Mouse (Mus musculus): ENCODE data around the gene Ell.

Ell gene

DNA sequence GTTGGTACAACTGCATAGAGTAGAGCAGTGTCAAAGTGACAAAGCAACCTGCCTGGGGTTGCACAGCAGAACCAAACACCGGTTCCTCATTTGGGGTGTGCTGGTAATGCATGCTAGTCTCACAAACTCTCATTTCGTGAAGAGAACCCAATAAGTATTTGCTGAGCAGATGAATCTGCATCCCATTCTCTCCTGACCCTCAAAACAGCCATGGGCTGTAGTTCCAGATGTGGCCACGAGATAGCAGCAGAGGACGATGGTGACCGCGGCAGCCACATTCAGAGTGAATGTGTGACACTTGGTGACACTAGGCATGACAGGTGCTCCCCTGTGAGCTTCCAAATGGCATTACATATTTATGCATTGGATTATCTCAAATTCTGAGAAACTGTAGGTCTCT, 72.6 kb downstream of the Ell start:
- peak; percentile 70 to 88 for DNase-seq (ENCODE audit: low spot score in 2 of 2)

DNA sequence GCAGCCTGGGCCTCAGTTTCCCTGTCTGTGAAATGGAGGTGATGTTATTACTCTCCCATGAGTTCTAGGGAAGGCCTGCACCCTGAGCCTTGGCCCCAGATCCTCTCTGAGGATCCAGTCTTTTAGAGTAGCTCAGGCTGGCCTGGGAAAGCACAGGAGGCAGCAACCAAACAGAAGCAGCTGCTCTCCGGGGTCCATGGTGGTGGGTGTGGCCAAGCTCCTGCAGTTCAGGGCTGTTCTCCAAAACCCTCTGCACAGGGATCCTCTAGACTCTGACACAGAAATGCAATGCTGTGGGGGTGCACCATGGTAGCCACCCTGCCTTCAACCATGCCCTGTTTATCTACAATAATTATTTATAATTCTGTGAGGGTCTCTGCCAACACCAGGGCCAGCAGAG, 74.5 kb downstream of the Ell start:
- DNase-seq (ENCODE audit: low spot score in 2 of 2), result no peak

DNA sequence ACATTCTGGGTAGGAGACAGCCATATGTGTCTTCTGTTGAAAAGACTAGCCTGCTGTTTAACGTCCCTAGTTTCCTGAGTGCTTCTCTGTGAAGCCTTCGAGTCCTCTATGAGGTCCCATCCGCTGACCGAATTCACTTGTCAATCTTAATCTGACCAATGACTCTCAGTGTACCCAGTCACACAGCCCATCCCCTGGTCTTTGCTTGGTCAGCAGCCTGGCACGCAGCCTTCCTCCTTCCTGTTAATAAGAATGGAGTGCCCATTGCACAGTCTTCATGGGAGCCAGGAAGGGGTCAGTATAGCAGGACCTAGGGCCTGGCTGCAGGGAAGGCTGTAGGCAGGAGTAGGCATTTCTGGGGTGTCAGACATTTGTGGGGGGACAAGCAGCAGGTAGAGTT, 75.2 kb downstream of the Ell start:
- no peak for DNase-seq (ENCODE audit: low spot score in 2 of 2)

DNA sequence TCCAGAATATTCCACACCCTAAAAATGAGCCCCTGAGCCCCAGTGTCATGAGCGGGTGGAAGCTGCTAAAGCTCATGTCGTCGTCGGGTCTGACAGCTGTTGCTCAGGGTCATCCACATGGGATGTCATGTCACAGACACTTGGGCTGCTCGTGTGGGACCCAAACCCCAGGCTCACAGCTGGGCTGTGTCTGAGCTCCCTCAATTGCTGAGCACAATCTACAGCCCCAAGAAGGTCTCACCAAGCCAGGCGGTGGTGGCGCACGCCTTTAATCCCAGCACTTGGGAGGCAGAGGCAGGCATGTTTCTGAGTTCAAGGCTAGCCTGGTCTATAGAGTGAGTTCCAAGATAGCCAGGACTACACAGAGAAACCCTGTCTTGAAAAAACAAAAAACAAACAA, 76.0 kb downstream of the Ell start:
- no peak for DNase-seq (ENCODE audit: low spot score in 2 of 2)

DNA sequence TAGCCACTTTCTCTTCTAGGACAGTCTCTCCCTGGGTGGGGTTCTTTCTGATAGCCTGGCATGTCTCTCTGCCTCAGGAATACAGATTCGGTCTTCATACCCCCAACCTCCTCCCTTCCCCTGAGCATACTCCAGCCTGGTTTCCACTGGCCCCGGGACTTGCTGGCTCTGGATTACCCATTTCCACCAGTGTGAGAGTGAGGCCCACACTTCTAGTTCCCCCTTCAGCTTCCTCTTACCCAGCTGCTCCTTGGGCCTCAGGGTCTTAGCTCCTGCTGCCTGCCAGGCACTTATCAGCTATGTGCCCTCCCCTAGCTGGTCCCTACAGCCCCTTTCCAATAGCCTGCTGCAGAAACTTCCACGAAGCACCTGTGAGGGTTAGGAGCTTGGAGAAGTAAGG, 76.6 kb downstream of the Ell start, which contains the start of gene Lrrc25:
Gene Lrrc25 (plus strand): TSS at position 262 of the 400 bp plus-strand sequence.
- no peak for DNase-seq (ENCODE audit: low spot score in 2 of 2)

DNA sequence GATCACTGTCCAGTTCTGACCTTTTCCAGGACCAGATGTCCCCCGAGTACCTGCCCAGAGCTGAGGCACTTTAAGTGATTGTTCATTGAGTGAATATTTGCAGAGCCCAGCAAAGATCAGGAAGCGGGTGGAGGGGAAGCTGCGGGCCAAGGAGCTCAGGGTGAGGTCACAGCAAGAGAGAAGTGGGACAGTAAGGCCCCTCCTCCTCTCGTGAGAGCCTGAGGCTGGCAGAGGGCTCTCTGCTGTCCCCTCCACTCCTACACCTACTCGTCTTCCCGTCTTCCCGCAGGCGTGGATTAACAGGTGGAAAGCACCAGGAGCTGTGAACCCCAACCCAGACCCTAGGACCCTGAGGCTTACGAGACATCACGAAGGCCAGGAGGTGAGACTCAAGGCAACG, 77.4 kb downstream of the Ell start:
- no peak for DNase-seq (ENCODE audit: low spot score in 2 of 2)

DNA sequence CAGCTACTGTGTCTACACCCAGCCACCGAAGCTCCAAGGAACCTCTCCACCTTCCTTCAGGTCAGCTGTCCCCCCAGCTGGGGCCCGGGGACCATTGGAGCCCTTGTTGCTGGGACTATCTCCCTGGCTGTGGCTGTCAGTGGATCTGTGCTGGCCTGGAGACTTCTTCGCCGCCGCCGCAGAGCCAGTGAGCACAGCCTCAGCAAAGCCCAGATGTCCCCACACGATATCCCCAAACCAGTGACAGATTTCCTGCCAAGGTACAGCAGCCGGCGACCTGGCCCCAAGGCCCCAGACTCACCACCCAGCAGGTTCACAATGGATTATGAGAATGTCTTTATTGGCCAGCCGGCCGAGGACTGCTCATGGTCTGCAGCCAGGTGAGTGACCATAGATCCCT, 78.7 kb downstream of the Ell start:
- no peak for DNase-seq (ENCODE audit: low spot score in 2 of 2)

DNA sequence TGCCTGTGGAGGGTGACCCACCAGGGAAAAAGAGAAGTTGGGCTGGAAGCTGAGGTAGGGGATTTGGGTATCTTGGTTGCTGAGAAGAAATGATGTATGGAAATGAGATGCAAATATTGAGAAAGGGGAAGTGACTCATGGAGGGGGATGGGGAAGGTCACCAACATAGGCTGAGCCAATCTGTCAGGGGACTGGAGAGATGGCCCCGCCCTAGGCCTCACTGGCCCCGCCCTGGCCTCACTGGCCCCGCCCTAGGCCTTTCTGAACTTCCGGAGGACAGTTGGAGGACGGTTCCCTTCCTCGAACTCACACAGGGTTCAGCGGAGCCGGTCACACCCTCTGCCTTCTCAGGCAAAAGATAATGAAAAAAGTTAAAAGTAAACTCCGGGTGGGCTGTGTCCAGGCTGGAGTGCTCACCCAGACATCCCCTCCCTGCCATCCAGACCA, 79.7 kb downstream of the Ell start:
- no peak for DNase-seq (ENCODE audit: low spot score in 2 of 2)

DNA sequence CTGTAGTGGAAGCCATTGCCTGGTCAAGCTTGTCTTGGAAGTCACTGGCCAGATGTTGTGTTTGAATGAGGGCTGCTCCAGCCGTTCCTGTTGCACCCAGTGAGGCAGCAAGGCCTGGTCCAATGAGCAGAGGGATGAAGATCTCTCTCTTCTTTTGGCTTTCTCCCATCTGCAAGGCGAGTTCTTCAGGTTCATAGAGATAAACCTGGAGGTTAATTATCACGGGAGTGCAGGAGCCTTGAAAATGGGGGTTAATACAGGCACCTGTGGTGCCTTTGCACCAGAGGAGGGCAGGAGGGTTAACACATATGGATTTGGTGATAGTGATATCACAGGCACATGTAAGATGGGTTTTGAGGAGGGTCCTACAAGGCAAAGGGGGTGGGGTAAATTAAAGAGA, 83.0 kb downstream of the Ell start:
- DNase-seq (ENCODE audit: low spot score in 2 of 2), result no peak

DNA sequence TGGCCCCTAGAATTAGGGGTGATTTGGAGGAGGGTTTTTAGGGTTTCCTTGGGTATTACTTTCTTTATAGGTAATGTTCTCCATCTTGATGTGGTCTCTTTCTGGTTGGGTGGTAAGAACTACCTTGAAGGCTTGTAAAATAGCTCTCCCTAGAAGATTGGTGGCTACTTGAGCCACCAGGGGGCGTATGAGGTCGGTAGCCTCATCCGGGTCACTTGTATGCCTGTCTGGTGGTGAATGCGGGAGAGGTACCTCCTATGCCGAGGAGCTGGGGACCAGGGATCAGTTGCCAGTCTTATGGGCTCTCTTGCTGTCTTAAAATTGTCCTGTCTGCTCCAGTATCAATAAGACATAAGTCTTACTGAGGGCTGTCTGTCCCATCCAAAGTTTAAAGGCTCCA, 85.8 kb downstream of the Ell start:
- DNase-seq (ENCODE audit: low spot score in 2 of 2), result no peak

DNA sequence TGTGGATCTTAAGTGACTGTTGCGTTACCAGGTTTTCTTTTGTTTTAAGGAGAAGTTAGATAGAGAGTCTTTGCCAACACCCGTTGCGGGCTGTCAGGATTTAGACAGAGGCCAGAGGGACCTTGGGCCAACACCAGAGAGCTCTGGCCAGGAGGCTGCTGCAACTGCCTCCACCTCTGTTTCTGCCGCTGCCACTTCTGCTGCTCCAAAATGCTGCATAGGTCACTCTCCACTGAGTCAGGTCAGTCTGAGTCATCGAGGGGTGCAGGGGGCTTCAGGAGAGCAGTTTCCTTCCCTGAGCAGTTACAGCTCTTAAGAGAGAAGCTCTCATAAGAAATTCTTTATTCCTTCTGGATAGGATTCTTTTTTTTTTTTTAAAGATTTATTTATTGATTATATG, 87.8 kb downstream of the Ell start:
- no peak for DNase-seq (ENCODE audit: low spot score in 2 of 2)

DNA sequence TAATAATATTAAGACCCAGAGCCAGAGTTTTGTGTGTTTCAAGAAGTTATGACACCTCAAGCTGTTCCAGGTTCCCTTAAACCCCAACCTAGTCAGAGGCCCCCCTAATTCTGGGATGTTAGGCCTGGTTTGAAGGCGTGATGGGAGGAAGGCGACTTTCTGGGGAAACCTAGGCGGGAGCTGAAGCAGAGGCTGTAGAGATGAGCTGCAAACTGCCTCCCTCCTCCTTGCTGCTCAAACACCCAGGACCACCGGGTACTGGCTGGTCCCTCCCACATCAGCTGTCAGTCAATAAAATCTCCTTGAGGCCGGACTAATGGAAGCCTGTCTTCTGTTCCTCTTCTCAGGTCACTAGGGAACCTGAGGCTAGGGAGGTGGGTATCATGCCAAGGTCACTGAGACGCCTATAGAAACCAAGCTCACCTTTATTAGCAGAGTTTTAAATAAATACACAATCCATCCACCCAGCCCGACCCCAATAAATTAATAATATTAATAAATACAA, 89.8 kb downstream of the Ell start:
- no peak for DNase-seq (ENCODE audit: low spot score in 2 of 2)

DNA sequence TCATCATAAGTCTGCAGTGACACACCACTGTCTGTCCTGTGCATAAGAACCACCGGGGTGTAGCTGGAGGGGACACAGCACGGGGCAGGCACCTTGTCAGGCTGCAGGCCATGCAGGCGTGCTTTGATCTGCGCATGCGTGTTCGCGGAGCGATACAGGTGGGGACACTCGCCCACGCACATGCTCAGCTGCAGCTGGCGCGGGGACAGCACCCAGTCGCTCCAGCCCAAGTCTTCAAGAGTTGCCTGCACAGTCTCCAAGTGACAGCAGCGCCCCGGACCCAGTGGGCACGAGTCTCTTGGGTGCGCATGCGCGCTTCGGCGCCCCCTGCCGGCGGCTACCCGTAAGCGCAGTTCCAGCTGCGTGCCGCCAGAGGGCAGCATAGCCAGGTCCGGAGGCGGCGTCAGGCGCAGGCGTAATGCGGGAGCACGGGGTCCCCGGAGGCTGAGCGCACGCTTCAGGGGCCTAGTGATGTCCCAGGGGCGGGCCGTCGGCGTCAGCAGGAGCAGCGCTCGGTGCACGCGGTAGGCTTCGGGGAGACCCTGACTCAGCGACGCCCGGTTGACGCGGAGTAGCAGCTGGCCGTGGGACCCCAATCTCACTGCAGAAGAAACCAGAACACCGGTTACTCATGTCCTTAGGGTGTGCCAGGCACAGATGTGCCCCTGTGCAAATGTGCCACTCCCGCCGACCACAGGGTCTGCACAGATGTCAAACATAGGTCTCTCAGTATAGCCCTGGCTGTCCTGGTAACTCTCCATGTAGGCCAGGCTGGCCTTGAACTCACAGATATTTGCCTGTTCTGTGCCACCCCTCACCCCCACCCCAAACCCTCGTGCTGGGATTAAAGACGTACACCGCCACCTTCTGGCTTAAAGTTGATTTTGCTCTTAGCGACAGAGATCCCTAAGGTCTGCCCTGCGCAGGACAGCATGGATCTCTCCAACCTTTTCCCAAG, 90.6 kb downstream of the Ell start:
- peak; percentile 83 to 85 for DNase-seq (ENCODE audit: low spot score in 2 of 2)

DNA sequence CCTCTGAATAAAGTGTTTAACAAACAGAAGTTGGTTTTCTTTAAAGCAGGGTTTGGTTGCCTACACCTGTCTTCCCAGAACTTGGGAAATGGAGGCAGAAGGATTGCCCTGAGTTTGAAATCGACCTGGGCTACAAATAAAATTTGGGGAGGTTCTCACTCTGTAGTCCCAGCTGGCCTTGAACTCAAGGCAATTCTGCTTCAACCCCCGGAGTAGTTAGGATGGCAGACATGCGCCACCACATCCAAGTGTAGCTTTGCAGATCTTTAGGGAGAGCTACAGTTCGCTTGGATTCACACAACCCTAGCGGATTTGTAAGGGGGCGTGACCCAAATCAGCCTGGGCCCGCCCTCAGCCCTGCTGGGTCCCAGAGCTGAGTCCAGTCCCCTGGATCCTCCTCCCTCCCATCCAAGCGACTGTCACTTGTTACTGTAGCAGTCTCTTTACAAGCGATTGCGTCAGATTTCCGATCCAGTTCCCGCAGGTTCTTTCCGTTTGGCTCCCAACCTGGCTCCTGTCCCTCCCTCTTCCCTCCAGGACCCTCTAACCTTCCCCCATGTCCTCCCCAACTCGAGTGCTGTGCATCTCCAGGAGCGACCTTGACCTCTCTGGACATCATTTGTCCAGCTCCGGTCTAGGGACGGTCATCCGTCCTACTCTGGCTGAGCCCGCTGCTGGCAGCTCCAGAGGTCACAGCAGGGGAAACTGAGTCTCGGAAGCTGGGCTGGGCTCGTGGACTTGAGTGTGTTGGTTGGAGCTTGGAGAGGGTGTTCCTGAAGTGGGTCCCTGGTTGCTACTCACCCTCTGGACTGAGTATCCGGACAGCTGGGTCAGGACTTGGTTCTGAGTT, 91.5 kb downstream of the Ell start:
- DNase-seq (ENCODE audit: low spot score in 2 of 2), result peak in 1 of 2 experiments; percentile 62

DNA sequence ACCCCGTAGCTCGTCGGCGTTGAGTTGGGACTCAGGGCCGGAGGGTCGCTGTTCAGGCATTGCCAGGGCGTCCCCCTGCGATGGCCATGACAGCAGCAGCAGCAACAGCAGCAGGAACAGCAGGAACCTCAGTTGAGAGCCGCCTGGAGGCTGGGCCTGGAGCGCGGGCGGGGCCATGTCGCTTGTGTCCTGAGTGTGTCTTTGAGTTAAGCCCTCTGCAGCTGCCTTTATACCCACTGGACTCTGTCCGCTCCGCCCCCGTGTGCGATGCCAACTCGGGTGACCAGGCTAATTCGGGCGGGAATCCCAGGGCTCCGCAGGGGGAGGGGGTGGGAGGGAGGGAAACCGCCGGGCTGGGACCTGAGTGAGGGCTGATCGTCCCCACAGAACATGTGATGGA, 92.2 kb downstream of the Ell start:
- no peak for DNase-seq (ENCODE audit: low spot score in 2 of 2)

DNA sequence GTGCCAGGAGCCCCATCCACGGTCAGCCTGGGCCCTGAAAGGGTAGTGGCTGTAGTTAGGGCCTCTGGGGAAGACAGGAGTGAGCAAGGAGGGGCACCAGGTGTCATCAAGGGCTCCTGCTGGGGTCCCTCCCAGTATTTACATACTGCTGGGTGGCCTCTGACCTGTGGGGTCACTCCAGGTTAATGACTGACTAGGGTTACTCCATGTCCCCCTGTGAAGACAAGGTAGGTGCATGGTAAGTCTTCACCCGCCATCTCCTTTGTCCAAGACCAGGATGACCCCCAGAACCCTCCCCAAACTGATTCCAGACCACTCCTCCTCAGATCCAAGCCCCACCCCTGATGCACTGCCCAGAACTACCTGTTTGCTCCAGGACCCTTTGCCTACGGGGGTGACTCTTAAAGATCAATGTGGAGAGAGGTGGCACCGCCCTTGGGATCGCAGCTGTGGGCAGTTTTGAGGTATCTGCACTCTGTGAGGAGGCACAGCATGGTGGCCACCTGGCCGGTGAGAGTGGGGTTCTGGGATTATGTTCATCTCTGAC, 93.2 kb downstream of the Ell start, which contains the start of gene Gdf15:
Gene Gdf15 (minus strand): TSS at position 111 of the 547 bp plus-strand sequence.
- DNase-seq (ENCODE audit: low spot score in 2 of 2), result no peak

DNA sequence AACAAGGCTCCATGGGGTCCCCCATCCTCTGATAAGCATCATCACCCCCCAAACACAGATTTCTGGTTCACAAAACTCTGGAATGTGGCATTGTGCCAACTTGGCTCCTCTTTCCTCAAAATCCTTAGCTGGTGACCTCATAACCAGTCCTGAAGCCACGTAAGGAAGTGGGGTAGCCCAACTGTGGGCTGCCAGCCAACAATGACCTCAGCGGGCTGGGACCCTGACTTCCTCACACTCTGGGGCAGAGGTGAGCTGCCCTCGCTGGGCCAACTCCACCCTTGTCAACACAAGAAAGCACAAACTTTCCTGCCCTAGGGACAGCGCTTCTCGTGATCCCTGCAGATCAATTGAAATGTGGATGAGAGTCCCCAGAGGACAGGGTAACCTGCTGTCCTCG, 94.8 kb downstream of the Ell start:
- peak; percentile 49 to 75 for DNase-seq (ENCODE audit: low spot score in 2 of 2)

DNA sequence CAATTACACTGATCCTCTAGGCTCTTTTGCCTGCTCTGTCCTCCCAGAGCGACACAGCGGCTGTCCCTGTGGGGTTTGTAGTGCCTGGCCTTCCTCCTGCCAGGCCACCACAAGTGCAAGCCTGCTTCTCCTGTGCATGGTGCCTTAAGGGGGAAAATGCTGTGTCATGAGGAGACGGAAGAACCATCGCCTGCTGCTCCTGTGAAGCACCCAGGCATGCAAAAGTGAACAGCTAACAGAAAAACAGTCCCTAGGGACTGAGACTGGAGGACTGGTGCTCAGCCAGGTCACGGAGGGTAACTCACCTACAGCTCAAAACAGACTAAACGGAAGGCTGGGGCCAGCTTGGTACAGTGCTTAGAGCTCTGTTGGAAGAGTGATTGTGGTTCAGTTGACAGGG, 96.3 kb downstream of the Ell start:
- no peak for DNase-seq (ENCODE audit: low spot score in 2 of 2)

DNA sequence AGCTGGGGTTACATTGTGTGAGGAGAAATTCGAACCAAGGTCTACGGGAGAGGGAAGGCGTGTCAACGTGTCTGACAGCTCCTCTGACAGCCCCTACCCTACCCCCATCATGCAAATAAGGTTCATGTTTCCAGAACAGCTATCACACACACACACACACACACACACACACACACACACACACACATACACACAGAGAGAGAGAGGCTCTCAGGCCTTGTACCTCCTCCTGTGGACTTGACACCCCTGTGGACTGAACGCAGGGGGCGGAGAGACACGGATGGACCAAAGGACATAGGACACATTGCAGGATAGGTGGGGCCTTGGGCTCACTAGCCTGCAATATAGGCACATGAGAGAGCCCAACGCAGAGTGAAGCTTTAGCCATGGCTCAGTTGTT, 97.6 kb downstream of the Ell start:
- no peak for DNase-seq (ENCODE audit: low spot score in 2 of 2)

DNA sequence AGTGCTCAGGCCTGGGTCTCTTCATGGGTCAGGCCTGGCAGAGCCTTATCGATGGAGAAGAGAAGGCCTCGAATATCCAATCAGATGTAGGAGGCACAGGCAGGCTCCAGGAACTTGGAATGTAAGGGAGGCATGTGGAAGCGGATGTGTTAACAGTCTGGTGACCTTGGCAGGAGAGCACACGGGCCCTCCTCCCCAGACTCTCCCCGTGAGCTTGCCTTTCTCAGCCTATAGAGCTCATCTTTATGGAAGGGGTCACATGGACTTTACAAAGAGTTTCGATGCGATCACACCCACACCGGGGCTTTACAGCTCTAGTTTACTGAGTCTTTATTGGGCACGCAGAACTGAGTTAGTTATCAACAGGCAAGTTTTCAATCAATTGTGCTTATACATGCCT, 99.5 kb downstream of the Ell start:
- DNase-seq (ENCODE audit: low spot score in 2 of 2), result no peak

Data from urinary bladder, postnatal 4 days (tissue).